Mouse (Mus musculus) liver, embryonic 11.5 days (tissue): ENCODE results near the gene Igfn1. TPM values are rescaled to one million over a fixed set of nuclear protein-coding genes. Genes with fewer than 3 reads are reported as not detected.

ENCODE experiments used
- ATAC-seq: fragments of 200-750 bp; cut with Nextera tagmentation; replicated peaks from 2 replicates; pipeline ENCODE4 v1.8.0; 2017; ENCODE audit warnings: moderate number of reproducible peaks, mild to moderate bottlenecking, moderate TSS enrichment, moderate library complexity; ENCODE audit not compliant: low FRiP score
- DNase-seq: peaks from one replicate; pipeline ENCODE4 v3.0.0-alpha.2; 2017; ENCODE audit warnings: low spot score
- H3K27ac ChIP-seq: fragments of 300-500 bp; sonication (generic); 2 replicates; pipeline ENCODE4 v1.5.1; 2014; ENCODE audit warnings: mild to moderate bottlenecking, low read depth, low read length, control low read depth
- H3K27me3 ChIP-seq: fragments of 300-500 bp; sonication (generic); replicated peaks from 2 replicates; pipeline ENCODE4 v1.6.1; 2014; ENCODE audit warnings: low read length, mixed read lengths; ENCODE audit not compliant: control insufficient read depth, insufficient read depth
- H3K36me3 ChIP-seq: fragments of 300-500 bp; sonication (generic); 2 replicates; pipeline ENCODE4 v1.6.1; 2014; ENCODE audit warnings: mild to moderate bottlenecking, low read length, moderate library complexity, mixed read lengths; ENCODE audit not compliant: control insufficient read depth, insufficient read depth
- H3K4me1 ChIP-seq: fragments of 300-500 bp; sonication (generic); replicated peaks from 2 replicates; pipeline ENCODE4 v1.6.1; 2014; ENCODE audit warnings: low read length, mixed read lengths; ENCODE audit not compliant: control insufficient read depth, insufficient read depth
- H3K4me2 ChIP-seq: fragments of 300-500 bp; sonication (generic); 2 replicates; pipeline ENCODE4 v1.6.1; 2014; ENCODE audit warnings: mild to moderate bottlenecking, control low read depth, moderate library complexity
- H3K4me3 ChIP-seq: fragments of 300-500 bp; sonication (generic); 2 replicates; pipeline ENCODE4 v1.5.1; 2014; ENCODE audit warnings: low read depth, low read length, control low read depth
- H3K9ac ChIP-seq: fragments of 300-500 bp; sonication (generic); 2 replicates; pipeline ENCODE4 v1.6.1; 2014; ENCODE audit warnings: low read depth, low read length, control low read depth
- H3K9me3 ChIP-seq: fragments of 300-500 bp; sonication (generic); 2 replicates; pipeline ENCODE4 v1.6.1; 2016; ENCODE audit warnings: low read length, inconsistent platforms, mixed read lengths; ENCODE audit not compliant: control insufficient read depth
- WGBS: fragments of 180-500 bp; shearing (Covaris S2); extraction: QIAGEN DNeasy Blood & Tissue Kit; methylation state at CpG from one replicate; pipeline ENCODE4 v1.1.7; 2014; 5-methylcytosine and 5-hydroxymethylcytosine counted together
- polyA plus RNA-seq: library from polyadenylated mRNA; unstranded; fragments of >200 nt; fragmentation: Nextera tagmentation; extraction: Ambion mirVana; gene quantifications from 2 replicates; pipeline ENCODE4 v1.2.1, GENCODE M21; 2014

Igfn1 gene
- polyA plus RNA-seq, 1 experiment from 2014 or later, result not detected

GRCm38 (mm10) chr1:135936091-135936490 is 70.1 kb downstream of the Igfn1 start:
- 73% methylated on average over 1 of the region's 1 CpGs for WGBS
- peak; percentile 67 for ATAC-seq
- Histone ChIP-seq H3K4me2 (no peak overlapping the region), H3K27ac (no peak overlapping the region), H3K4me1 (peaks cover 3% of the 10 kb centered on the region), H3K27me3 (no peaks in the 10 kb centered on the region), H3K9me3 (no peaks in the 10 kb centered on the region), H3K4me3 (no peak overlapping the region), H3K9ac (no peak overlapping the region), H3K36me3 (no peaks in the 10 kb centered on the region)
- no peak for DNase-seq

DNA sequence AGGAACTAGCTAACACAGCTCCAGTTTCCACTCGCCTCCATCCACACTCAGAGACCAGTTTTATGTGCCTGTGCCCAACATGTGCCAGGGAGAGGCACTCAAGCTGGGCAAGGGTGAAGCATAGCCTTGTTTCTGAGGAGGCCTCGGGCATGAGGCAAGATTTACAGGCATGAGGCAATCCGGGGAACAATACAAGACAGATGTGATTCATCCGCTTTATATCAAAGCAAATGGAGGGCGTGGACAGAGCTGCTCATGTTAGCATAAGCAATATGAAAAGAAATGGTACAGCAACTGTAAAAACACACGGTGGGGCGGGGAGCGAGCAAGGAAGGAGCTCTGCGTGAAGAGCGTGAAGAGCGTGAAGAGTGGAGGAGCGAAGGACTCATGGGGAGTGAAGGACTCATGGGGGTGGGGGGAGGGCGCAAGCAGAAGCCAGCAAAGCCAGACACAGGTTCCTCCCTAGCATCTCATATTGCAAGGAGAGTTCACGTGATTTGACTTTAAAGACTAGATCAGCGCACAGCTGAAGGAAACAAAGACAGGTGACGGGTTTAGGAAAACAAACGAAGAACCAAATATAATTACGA is 72.3 kb downstream of the Igfn1 start:
- no peaks in the 10 kb centered on the region for H3K9me3 ChIP-seq
- ATAC-seq, result no peak
- DNase-seq, result no peak
- peaks cover 4% of the 10 kb centered on the region; the same call in 1 of the 2 replicates for H3K27me3 ChIP-seq
- 75% methylated on average over 18 of the region's 18 CpGs for WGBS
- H3K4me1 ChIP-seq, result no peaks in the 10 kb centered on the region; the same call in 1 of the 2 replicates
- H3K36me3 ChIP-seq, result no peaks in the 10 kb centered on the region
- no peak overlapping the region for H3K9ac ChIP-seq
- H3K27ac ChIP-seq, result no peak overlapping the region
- H3K4me3 ChIP-seq, result no peak overlapping the region
- H3K4me2 ChIP-seq, result no peak overlapping the region

DNA sequence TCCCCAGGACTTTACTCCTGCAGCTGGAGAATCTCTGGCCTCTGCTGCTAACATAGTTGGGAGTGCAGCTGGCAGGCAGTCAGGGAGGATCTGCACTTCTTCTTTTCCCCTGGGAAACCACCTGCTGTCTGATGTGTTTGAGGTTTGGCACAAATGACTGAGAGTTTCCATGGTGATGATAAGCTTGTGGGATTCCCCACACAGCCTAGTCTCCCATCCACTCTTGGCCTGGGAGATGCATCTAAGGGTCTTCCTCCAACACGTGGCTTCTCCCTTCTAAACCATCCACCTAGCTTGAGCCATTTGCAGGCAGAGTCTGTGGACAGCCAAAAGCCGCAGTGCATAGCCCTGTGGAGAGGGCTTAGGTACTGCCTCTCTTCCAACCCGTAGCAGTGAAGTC is 76.3 kb downstream of the Igfn1 start:
- DNase-seq (no peak), ATAC-seq (no peak)
- no peaks in the 10 kb centered on the region for H3K9me3 ChIP-seq
- H3K36me3 ChIP-seq, result no peaks in the 10 kb centered on the region
- peaks cover 8% of the 10 kb centered on the region for H3K27me3 ChIP-seq
- no peak overlapping the region for H3K27ac ChIP-seq
- no peak overlapping the region for H3K4me3 ChIP-seq
- 66% methylated on average over 3 of the region's 3 CpGs for WGBS
- no peaks in the 10 kb centered on the region for H3K4me1 ChIP-seq
- H3K9ac ChIP-seq, result no peak overlapping the region
- H3K4me2 ChIP-seq, result no peak overlapping the region

- H3K4me1 ChIP-seq, result no peaks in the 10 kb centered on the region
- DNase-seq (no peak), ATAC-seq (no peak)
- peaks cover 44% of the 10 kb centered on the region for H3K27me3 ChIP-seq
- no peak overlapping the region for H3K4me2 ChIP-seq
- WGBS, result 66% methylated on average over 5 of the region's 5 CpGs
- no peak overlapping the region for H3K4me3 ChIP-seq
- H3K36me3 ChIP-seq, result no peaks in the 10 kb centered on the region
- no peak overlapping the region for H3K27ac ChIP-seq
- no peak overlapping the region for H3K9ac ChIP-seq
- H3K9me3 ChIP-seq, result no peaks in the 10 kb centered on the region
Observed at GRCm38 (mm10) chr1:135925848-135926247, 80.3 kb downstream of the Igfn1 start.

DNA sequence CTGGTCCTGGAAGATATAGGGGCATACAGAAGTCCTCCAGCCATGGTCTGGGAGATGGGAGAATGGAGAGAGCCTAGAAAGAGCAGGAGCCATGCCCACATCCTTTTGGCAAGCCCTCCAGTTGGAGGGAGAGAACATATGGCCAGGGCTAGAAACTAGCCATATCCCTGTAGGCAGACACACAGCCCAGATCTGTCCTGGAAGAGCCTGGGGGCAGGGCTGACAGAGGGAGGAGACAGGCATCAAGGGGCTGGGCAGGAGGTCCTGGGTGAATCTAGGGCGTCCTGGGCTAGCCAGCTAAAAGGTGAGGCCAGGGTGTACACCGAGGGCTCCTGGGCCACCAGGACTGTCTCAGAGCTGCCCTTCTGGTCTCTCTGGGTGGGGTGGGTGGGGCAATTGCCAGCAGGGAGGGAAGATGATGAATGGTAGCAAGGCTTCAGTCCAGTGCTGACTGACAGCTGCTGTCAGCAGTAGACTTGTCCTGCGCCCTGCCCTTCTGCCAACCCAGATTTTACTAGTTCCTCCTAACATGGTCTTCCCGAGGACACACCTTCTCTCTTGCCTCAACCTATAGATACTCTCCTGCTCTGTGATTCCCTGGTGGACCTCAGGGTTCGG is 81.7 kb downstream of the Igfn1 start:
- WGBS, result 67% methylated on average over 5 of the region's 5 CpGs
- H3K4me2 ChIP-seq, result no peak overlapping the region
- H3K36me3 ChIP-seq, result no peaks in the 10 kb centered on the region
- H3K27ac ChIP-seq, result no peak overlapping the region
- ATAC-seq (no peak), DNase-seq (no peak)
- no peaks in the 10 kb centered on the region for H3K9me3 ChIP-seq
- no peak overlapping the region for H3K9ac ChIP-seq
- peaks cover 54% of the 10 kb centered on the region for H3K27me3 ChIP-seq
- no peaks in the 10 kb centered on the region for H3K4me1 ChIP-seq
- H3K4me3 ChIP-seq, result no peak overlapping the region

- ATAC-seq (no peak), DNase-seq (no peak)
- Histone ChIP-seq H3K9me3 (no peaks in the 10 kb centered on the region), H3K36me3 (no peaks in the 10 kb centered on the region), H3K27me3 (peaks cover 66% of the 10 kb centered on the region), H3K4me1 (no peaks in the 10 kb centered on the region), H3K4me3 (no peak overlapping the region), H3K9ac (no peak overlapping the region), H3K4me2 (no peak overlapping the region), H3K27ac (no peak overlapping the region)
- WGBS, result 68% methylated on average over 7 of the region's 7 CpGs
Observed at GRCm38 (mm10) chr1:135923229-135923628, 82.9 kb downstream of the Igfn1 start.

DNA sequence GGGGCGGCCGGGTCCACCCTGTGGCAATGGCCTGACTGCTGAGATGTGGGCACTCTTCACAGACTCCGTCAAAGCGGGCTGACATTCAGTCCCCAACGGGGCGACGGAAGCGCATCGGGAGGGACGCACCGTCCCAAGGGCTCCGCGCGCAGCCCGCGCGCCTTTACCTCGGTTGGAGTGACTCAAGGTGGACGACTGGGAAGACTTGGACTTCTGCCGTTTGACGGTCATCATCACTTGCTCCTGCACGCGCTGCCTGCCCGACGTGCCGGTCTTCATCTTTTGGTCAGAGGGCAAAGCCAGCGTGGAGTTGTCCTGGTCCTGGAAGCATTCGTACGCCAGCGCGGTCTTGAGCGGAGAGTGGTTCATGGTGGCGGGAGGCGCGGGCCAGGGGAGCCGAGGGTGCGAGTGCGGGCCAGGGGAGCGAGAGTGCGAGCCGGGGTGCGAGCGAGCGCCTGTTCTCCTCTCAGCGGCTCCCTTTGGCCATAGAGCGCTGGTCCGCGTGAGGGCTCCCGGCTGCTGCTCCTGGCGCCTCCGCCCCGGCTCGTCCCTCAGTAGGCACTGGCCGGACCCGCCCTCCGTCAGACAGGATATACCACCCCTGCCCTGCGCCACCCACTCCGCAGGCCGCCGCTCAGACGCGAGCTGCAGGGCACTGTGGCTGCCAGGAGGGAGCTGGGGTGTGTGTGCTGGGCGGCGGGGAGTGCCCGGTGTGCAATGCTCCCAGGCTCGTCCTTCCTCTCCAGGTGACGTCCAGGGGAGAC is 87.3 kb downstream of the Igfn1 start, which contains the start of gene Pkp1:
Pkp1 (minus strand) TSS at position 564 of the 764 bp plus-strand sequence.
- WGBS, result 2% methylated on average over 65 of the region's 67 CpGs
- no peaks in the 10 kb centered on the region for H3K4me1 ChIP-seq
- peaks cover 93% of the 10 kb centered on the region for H3K27me3 ChIP-seq
- ATAC-seq (no peak), DNase-seq (peak; percentile 39)
- no peak within 1 kb of the TSS for H3K27ac ChIP-seq
- H3K4me3 ChIP-seq, result 0 out of 2 replicates have a peak within 1 kb of the TSS, but pooled peaks have one; percentile 17
- H3K9ac ChIP-seq, result no peak within 1 kb of the TSS
- H3K36me3 ChIP-seq, result no peaks in the 10 kb centered on the region
- peak within 1 kb of the TSS; percentile 43 for H3K4me2 ChIP-seq
- no peaks in the 10 kb centered on the region for H3K9me3 ChIP-seq

GRCm38 (mm10) chr1:135917206-135917605 is 88.9 kb downstream of the Igfn1 start:
- Histone ChIP-seq H3K4me2 (no peak overlapping the region), H3K27ac (no peak overlapping the region), H3K4me3 (no peak overlapping the region), H3K9ac (no peak overlapping the region), H3K27me3 (peaks cover 81% of the 10 kb centered on the region), H3K36me3 (no peaks in the 10 kb centered on the region), H3K9me3 (no peaks in the 10 kb centered on the region), H3K4me1 (no peaks in the 10 kb centered on the region)
- no peak for ATAC-seq
- WGBS, result 11% methylated on average over 5 of the region's 5 CpGs
- DNase-seq, result no peak
